Mouse (Mus musculus) CH12.LX (cell line): ENCODE results near the gene Amigo3. TPM values are rescaled to one million over a fixed set of nuclear protein-coding genes. Genes with fewer than 3 reads are reported as not detected.

Experiments used
- DNase-seq: peaks from one replicate; pipeline ENCODE4 v3.0.0-alpha.2; 2013; ENCODE audit errors: extremely low read depth
- H3K27ac ChIP-seq: 2 replicates; pipeline ENCODE4 v1.5.1; 2012; ENCODE audit warnings: low read depth, mild to moderate bottlenecking, control low read depth, moderate library complexity; ENCODE audit not compliant: insufficient read depth
- H3K27me3 ChIP-seq: replicated peaks from 2 replicates; pipeline ENCODE3; 2012; ENCODE audit warnings: inconsistent platforms
- H3K36me3 ChIP-seq, 2 experiments: replicated peaks in 1 of 2; 2 replicates each; pipeline versions ENCODE3 to v1.6.1; 2012; ENCODE audit warnings: inconsistent platforms in 1 of 2, low read length in 1 of 2, mild to moderate bottlenecking in 1 of 2, mixed read lengths in 1 of 2, moderate library complexity in 1 of 2; ENCODE audit not compliant: control insufficient read depth in 1 of 2, insufficient read depth in 1 of 2
- H3K4me1 ChIP-seq, 2 experiments: 2 replicates each; pipeline ENCODE4 v1.6.1; 2012; ENCODE audit warnings: inconsistent platforms in 1 of 2, moderate library complexity in 1 of 2; ENCODE audit not compliant: insufficient read depth in 2 of 2, control insufficient read depth in 1 of 2
- H3K4me2 ChIP-seq: 2 replicates; pipeline ENCODE4 v1.6.1; 2012; ENCODE audit warnings: low read depth, mild to moderate bottlenecking, control low read depth; ENCODE audit not compliant: poor library complexity, insufficient read depth, severe bottlenecking
- H3K4me3 ChIP-seq, 3 experiments: fragments of 150-350 bp in 1 of 3; sonication (generic) in 1 of 3; replicated peaks in 1 of 3; 2 replicates each; pipeline versions ENCODE3 to v1.5.1; 2011 to 2012; ENCODE audit warnings: low read depth in 2 of 3, low read length in 2 of 3, mild to moderate bottlenecking in 2 of 3, moderate library complexity in 2 of 3, control low read depth in 1 of 3, improper control_type of control experiment in 1 of 3, inconsistent platforms in 1 of 3, mixed read lengths in 1 of 3; ENCODE audit not compliant: poor library complexity in 1 of 3
- H3K79me2 ChIP-seq: replicated peaks from 2 replicates; pipeline ENCODE4 v1.6.1; 2012; ENCODE audit warnings: mild to moderate bottlenecking, moderate library complexity; ENCODE audit not compliant: control insufficient read depth, poor library complexity, insufficient read depth, severe bottlenecking; ENCODE audit errors: extremely low read depth
- H3K9ac ChIP-seq: 2 replicates; pipeline ENCODE4 v1.6.1; 2012; ENCODE audit warnings: low read depth, mild to moderate bottlenecking, control low read depth, moderate library complexity; ENCODE audit not compliant: insufficient read depth
- H3K9me3 ChIP-seq: replicated peaks from 2 replicates; pipeline ENCODE3; 2012; ENCODE audit warnings: low read length, inconsistent platforms, mixed read lengths
- BHLHE40 ChIP-seq: IDR thresholded peaks from 2 replicates; pipeline ENCODE4 v1.6.1; 2011; ENCODE audit warnings: mild to moderate bottlenecking, low read depth, low read length, improper control_type of control experiment
- CHD1 ChIP-seq: IDR thresholded peaks from 2 replicates; pipeline ENCODE4 v1.6.1; 2012; ENCODE audit warnings: low read depth, low read length, improper control_type of control experiment, inconsistent platforms
- ELF1 ChIP-seq: IDR thresholded peaks from 2 replicates; pipeline ENCODE4 v1.6.1; 2014; ENCODE audit warnings: low read depth, mild to moderate bottlenecking, inconsistent platforms, low read length, improper control_type of control experiment
- EP300 ChIP-seq: IDR thresholded peaks from 2 replicates; pipeline ENCODE4 v1.6.1; 2011; ENCODE audit warnings: low read length, improper control_type of control experiment
- GABPA ChIP-seq: IDR thresholded peaks from 2 replicates; pipeline ENCODE4 v1.6.1; 2012; ENCODE audit warnings: low read depth, low read length, improper control_type of control experiment, inconsistent platforms; ENCODE audit not compliant: insufficient replicate concordance
- IRF4 ChIP-seq: IDR thresholded peaks from 2 replicates; pipeline ENCODE4 v1.6.1; 2014; ENCODE audit warnings: low read depth, mild to moderate bottlenecking, inconsistent platforms, low read length, improper control_type of control experiment
- JUN ChIP-seq: IDR thresholded peaks from 2 replicates; pipeline ENCODE4 v1.6.1; 2011; ENCODE audit warnings: low read depth, mild to moderate bottlenecking, low read length, improper control_type of control experiment, moderate library complexity; ENCODE audit not compliant: insufficient read depth
- JUND ChIP-seq: conservative IDR thresholded peaks from 2 replicates; pipeline ENCODE4 v1.6.1; 2011; ENCODE audit warnings: low read depth, low read length, improper control_type of control experiment
- KAT2A ChIP-seq: IDR thresholded peaks from 2 replicates; pipeline ENCODE4 v1.6.1; 2012; ENCODE audit warnings: low read length, improper control_type of control experiment, inconsistent platforms; ENCODE audit not compliant: insufficient replicate concordance
- MAX ChIP-seq: IDR thresholded peaks from 2 replicates; pipeline ENCODE4 v1.6.1; 2011; ENCODE audit warnings: low read length, improper control_type of control experiment
- MAZ ChIP-seq: IDR thresholded peaks from 2 replicates; pipeline ENCODE4 v1.6.1; 2012; ENCODE audit warnings: low read depth, mild to moderate bottlenecking, inconsistent platforms, low read length, improper control_type of control experiment, moderate library complexity
- MEF2A ChIP-seq: IDR thresholded peaks from 2 replicates; pipeline ENCODE4 v1.6.1; 2014; ENCODE audit warnings: low read depth, mild to moderate bottlenecking, inconsistent platforms, low read length, improper control_type of control experiment, borderline replicate concordance
- MYC ChIP-seq: IDR thresholded peaks from 2 replicates; pipeline ENCODE4 v1.6.1; 2011; ENCODE audit warnings: low read depth, mild to moderate bottlenecking, improper control_type of control experiment, low read length
- NRF1 ChIP-seq: IDR thresholded peaks from 2 replicates; pipeline ENCODE4 v1.6.1; 2014; ENCODE audit warnings: low read depth, mild to moderate bottlenecking, inconsistent platforms, low read length, improper control_type of control experiment, moderate library complexity
- POLR2AphosphoS2 ChIP-seq: IDR thresholded peaks from 2 replicates; pipeline ENCODE4 v1.6.1; 2011; ENCODE audit warnings: low read depth, low read length, improper control_type of control experiment
- RAD21 ChIP-seq: IDR thresholded peaks from 2 replicates; pipeline ENCODE4 v1.6.1; 2011; ENCODE audit warnings: low read depth, mild to moderate bottlenecking, low read length, improper control_type of control experiment, moderate library complexity
- RCOR1 ChIP-seq: conservative IDR thresholded peaks from 2 replicates; pipeline ENCODE4 v1.6.1; 2012; ENCODE audit warnings: low read depth, mild to moderate bottlenecking, inconsistent platforms, low read length, improper control_type of control experiment
- SIN3A ChIP-seq: IDR thresholded peaks from 2 replicates; pipeline ENCODE4 v1.6.1; 2012; ENCODE audit warnings: low read length, improper control_type of control experiment, inconsistent platforms
- SMC3 ChIP-seq: IDR thresholded peaks from 2 replicates; pipeline ENCODE4 v1.6.1; 2011; ENCODE audit warnings: low read depth, low read length, improper control_type of control experiment
- TCF12 ChIP-seq: IDR thresholded peaks from 2 replicates; pipeline ENCODE4 v1.6.1; 2014; ENCODE audit warnings: low read depth, mild to moderate bottlenecking, inconsistent platforms, low read length, improper control_type of control experiment
- UBTF ChIP-seq: IDR thresholded peaks from 2 replicates; pipeline ENCODE4 v1.6.1; 2012; ENCODE audit warnings: low read depth, mild to moderate bottlenecking, inconsistent platforms, low read length, improper control_type of control experiment, moderate library complexity
- USF1 ChIP-seq: IDR thresholded peaks from 2 replicates; pipeline ENCODE4 v1.6.1; 2014; ENCODE audit warnings: low read depth, mild to moderate bottlenecking, inconsistent platforms, low read length, improper control_type of control experiment
- USF2 ChIP-seq: conservative IDR thresholded peaks from 2 replicates; pipeline ENCODE4 v1.6.1; 2011; ENCODE audit warnings: low read depth, low read length, improper control_type of control experiment
- ZC3H11A ChIP-seq: IDR thresholded peaks from 2 replicates; pipeline ENCODE4 v1.6.1; 2012; ENCODE audit warnings: low read depth, mild to moderate bottlenecking, inconsistent platforms, low read length, improper control_type of control experiment
- ZMIZ1 ChIP-seq: IDR thresholded peaks from 2 replicates; pipeline ENCODE4 v1.6.1; 2012; ENCODE audit warnings: low read depth, mild to moderate bottlenecking, inconsistent platforms, low read length, improper control_type of control experiment
- ZNF384 ChIP-seq: IDR thresholded peaks from 2 replicates; pipeline ENCODE4 v1.6.1; 2012; ENCODE audit warnings: low read depth, low read length, improper control_type of control experiment, inconsistent platforms
- dilution Hi-C: fragments of 300-500 bp; cut with MboI; formaldehyde crosslinking; loops from 2 replicates; pipeline ENCODE4 v1.14.3; 2020; ENCODE audit warnings: low sequenced_read_pairs; ENCODE audit not compliant: extremely low pct_unique_long_range_greater_than_20kb, extremely low pct_ligation_motif_present
- in situ Hi-C: fragments of 300-500 bp; cut with MboI; formaldehyde crosslinking; loops from 3 replicates; pipeline ENCODE4 v1.14.3; 2019; ENCODE audit warnings: low sequenced_read_pairs, low pct_ligation_motif_present, low pct_unique_long_range_greater_than_20kb, mixed read lengths
- polyA plus RNA-seq: library from polyadenylated mRNA; unstranded; fragments of >175 nt; gene quantifications from 2 replicates; pipeline ENCODE4 v1.2.1, GENCODE M21; 2012; ENCODE audit warnings: low read depth; ENCODE audit not compliant: insufficient read length
- total RNA-seq, 2 experiments: library from RNA; depleted of rRNA; stranded (reverse); fragments of 300-350 nt in 1 of 2; fragments of >200 nt in 1 of 2; gene quantifications; 2 replicates each; pipeline ENCODE4 v1.2.3; 2012 to 2014

The Amigo3 gene
- total and polyA plus RNA-seq, 3 experiments = 2.0 to 4.4 (median 2.2) TPM

DNA sequence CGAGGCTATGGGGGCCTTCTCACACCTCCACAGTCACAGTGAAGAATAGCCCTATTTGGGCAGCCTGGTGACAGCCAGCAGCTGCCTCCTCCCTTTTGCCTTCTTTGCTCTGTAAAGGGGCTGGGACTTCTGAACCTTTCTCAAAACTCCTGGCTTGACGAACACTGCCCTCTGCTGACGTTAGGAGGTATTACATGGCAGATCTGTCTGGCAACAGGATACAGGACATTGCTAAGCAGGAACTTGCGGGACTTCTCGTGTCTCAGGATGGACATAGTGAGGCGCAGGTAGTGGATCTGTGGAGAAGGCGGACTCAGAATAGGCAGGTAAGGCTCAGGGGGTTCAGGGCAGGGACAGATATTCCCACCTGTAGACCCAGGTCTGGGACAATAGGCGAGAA, 14.9 kb downstream of the Amigo3 start (continued):
- no peak for TF ChIP-seq RCOR1
- TF ChIP-seq ZNF384 = no peak
- TF ChIP-seq EP300 = no peak
- peak; percentile 77 for TF ChIP-seq RAD21
- TF ChIP-seq USF2 = no peak
- TF ChIP-seq ELF1 = no peak
- no peak for TF ChIP-seq IRF4

GRCm38 (mm10) chr9:108069007-108069406, 16.0 kb downstream of the Amigo3 start:
- dilution Hi-C loops = no loop called here
- H3K27ac ChIP-seq = no peak overlapping the region
- no peaks in the 10 kb centered on the region for H3K4me1 ChIP-seq
- H3K4me2 ChIP-seq = no peak overlapping the region
- TF ChIP-seq BHLHE40 (no peak), ZC3H11A (no peak), SMC3 (no peak), MAZ (no peak), TCF12 (no peak), NRF1 (no peak), KAT2A (no peak), USF1 (no peak), MEF2A (no peak), ELF1 (no peak), CHD1 (no peak), SIN3A (no peak)
- TF ChIP-seq, all 38 proteins: peak for 0
- Histone ChIP-seq H3K36me3 (peaks cover 86 to 97% of the 10 kb centered on the region in 2 experiments), H3K79me2 (no peaks in the 10 kb centered on the region), H3K27me3 (no peaks in the 10 kb centered on the region), H3K4me3 (no peak overlapping the region), H3K9me3 (no peaks in the 10 kb centered on the region), H3K9ac (no peak overlapping the region)
- no peak for DNase-seq
- in situ Hi-C loops = loop anchor here (5.0 kb wide), 1 partner anchor 157 kb away; no protein-coding TSS in a partner anchor

DNA sequence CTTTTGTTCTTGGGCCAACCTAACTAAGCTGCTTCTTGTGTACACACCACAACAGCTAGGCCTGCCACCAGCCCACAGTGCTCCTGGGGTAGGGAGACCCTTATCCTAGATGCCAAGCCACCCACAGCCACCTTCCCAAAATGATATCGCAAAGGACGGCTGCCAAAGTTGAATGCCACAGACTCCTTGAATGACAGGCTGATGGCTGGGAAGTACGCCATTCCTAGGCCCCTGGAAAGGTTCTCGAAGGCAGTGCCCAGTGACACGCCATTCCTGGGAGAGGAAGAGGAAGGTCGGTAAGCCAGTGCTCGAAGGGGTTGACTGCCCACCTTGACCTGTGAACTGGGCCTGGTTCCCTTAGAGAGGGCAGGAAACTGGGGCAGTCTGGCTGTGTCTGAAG, 16.6 kb downstream of the Amigo3 start:
- Histone ChIP-seq H3K36me3 (peaks cover 80 to 95% of the 10 kb centered on the region in 2 experiments), H3K27ac (no peak overlapping the region)

More for the DNA sequence above, 16.6 kb downstream of the Amigo3 start:
- H3K27me3 ChIP-seq = no peaks in the 10 kb centered on the region
- no peak for DNase-seq
- no peak for TF ChIP-seq RCOR1
- TF ChIP-seq MEF2A = no peak
- TF ChIP-seq ZNF384 = no peak
- TF ChIP-seq POLR2AphosphoS2 = no peak
- TF ChIP-seq UBTF = no peak
- no peak for TF ChIP-seq JUND
- TF ChIP-seq GABPA = no peak
- TF ChIP-seq ZMIZ1 = no peak
- TF ChIP-seq ZC3H11A = no peak
- no peak for TF ChIP-seq MYC
- TF ChIP-seq MAX = no peak
- no peak for TF ChIP-seq JUN
- dilution Hi-C loops (no loop called here), in situ Hi-C loops (loop anchor here (5.0 kb wide), 1 partner anchor 157 kb away; no protein-coding TSS in a partner anchor)
- H3K4me2 ChIP-seq = no peak overlapping the region
- no peak overlapping the region for H3K9ac ChIP-seq
- H3K4me3 ChIP-seq = no peak overlapping the region
- H3K4me1 ChIP-seq = no peaks in the 10 kb centered on the region
- no peaks in the 10 kb centered on the region for H3K79me2 ChIP-seq
- H3K9me3 ChIP-seq = no peaks in the 10 kb centered on the region
